Mouse (Mus musculus) stomach, embryonic 14.5 days (tissue): ENCODE measurements around the gene Cnmd. TPM values are rescaled to one million over a fixed set of nuclear protein-coding genes. Genes with fewer than 3 reads are reported as not detected.

Experiments used
- ATAC-seq: fragments of 200-750 bp; cut with Nextera tagmentation; 2 replicates; pipeline ENCODE4 v1.8.0; 2017; ENCODE audit warnings: low read depth, moderate TSS enrichment; ENCODE audit not compliant: insufficient number of reproducible peaks, insufficient read depth, low FRiP score
- H3K27ac ChIP-seq: fragments of 300-500 bp; sonication (generic); 2 replicates; pipeline ENCODE4 v1.5.1; 2014; ENCODE audit warnings: mild to moderate bottlenecking, low read length, moderate library complexity, mixed read lengths
- H3K27me3 ChIP-seq: fragments of 300-500 bp; sonication (generic); 2 replicates; pipeline ENCODE4 v1.6.1; 2014; ENCODE audit warnings: low read length, control low read depth, mixed read lengths; ENCODE audit not compliant: control insufficient read depth, insufficient read depth
- H3K36me3 ChIP-seq: fragments of 300-500 bp; sonication (generic); 2 replicates; pipeline ENCODE4 v1.6.1; 2014; ENCODE audit warnings: mild to moderate bottlenecking, control low read depth, low read length, moderate library complexity, mixed read lengths; ENCODE audit not compliant: control insufficient read depth, insufficient read depth
- H3K4me1 ChIP-seq: fragments of 300-500 bp; sonication (generic); 2 replicates; pipeline ENCODE4 v1.6.1; 2014; ENCODE audit warnings: low read length, control low read depth, mixed read lengths; ENCODE audit not compliant: control insufficient read depth, insufficient read depth
- H3K4me2 ChIP-seq: fragments of 300-500 bp; sonication (generic); replicated peaks from 2 replicates; pipeline ENCODE4 v1.6.1; 2014; ENCODE audit warnings: low read depth, low read length, control low read depth
- H3K4me3 ChIP-seq: fragments of 300-500 bp; sonication (generic); 2 replicates; pipeline ENCODE4 v1.5.1; 2014; ENCODE audit warnings: low read depth, low read length, control low read depth
- H3K9ac ChIP-seq: fragments of 300-500 bp; sonication (generic); replicated peaks from 2 replicates; pipeline ENCODE4 v1.6.1; 2014; ENCODE audit warnings: low read depth, mild to moderate bottlenecking, control low read depth, low read length, moderate library complexity, mixed read lengths
- H3K9me3 ChIP-seq: fragments of 300-500 bp; sonication (generic); 2 replicates; pipeline ENCODE4 v1.6.1; 2016; ENCODE audit warnings: low read depth, low read length, control low read depth; ENCODE audit not compliant: control insufficient read depth
- WGBS: fragments of 180-500 bp; shearing (Covaris S2); extraction: QIAGEN DNeasy Blood & Tissue Kit; methylation state at CpG from one replicate; pipeline ENCODE4 v1.1.7; 2014; 5-methylcytosine and 5-hydroxymethylcytosine counted together
- polyA plus RNA-seq: library from polyadenylated mRNA; unstranded; fragments of >200 nt; fragmentation: Nextera tagmentation; extraction: Ambion mirVana; gene quantifications from 2 replicates; pipeline ENCODE4 v1.2.1, GENCODE M21; 2014

The Cnmd gene
- polyA plus RNA-seq, 1 experiment from 2014 or later: 1.3 TPM

- Histone ChIP-seq H3K36me3 (no peaks in the 10 kb centered on the region), H3K4me3 (no peak overlapping the region), H3K4me1 (peaks cover 2% of the 10 kb centered on the region; the same call in 1 of the 2 replicates), H3K9ac (no peak overlapping the region), H3K9me3 (no peaks in the 10 kb centered on the region), H3K27me3 (no peaks in the 10 kb centered on the region), H3K4me2 (no peak overlapping the region), H3K27ac (no peak overlapping the region)
- ATAC-seq: no peak
- WGBS: 64% methylated on average over 14 of the region's 14 CpGs
These were observed 16.1 kb upstream of the Cnmd start for GRCm38 (mm10) chr14:79677891-79678687.

- no peaks in the 10 kb centered on the region for H3K9me3 ChIP-seq
- H3K4me1 ChIP-seq: peaks cover 7% of the 10 kb centered on the region; the same call in 1 of the 2 replicates
- 55% methylated on average over 15 of the region's 15 CpGs for WGBS
- no peaks in the 10 kb centered on the region for H3K36me3 ChIP-seq
- no peak overlapping the region for H3K4me3 ChIP-seq
- H3K27me3 ChIP-seq: no peaks in the 10 kb centered on the region
- no peak overlapping the region for H3K9ac ChIP-seq
- no peak overlapping the region for H3K27ac ChIP-seq
- no peak overlapping the region for H3K4me2 ChIP-seq
- ATAC-seq: no peak
These were observed 15.3 kb upstream of the Cnmd start for GRCm38 (mm10) chr14:79677108-79677753.

DNA sequence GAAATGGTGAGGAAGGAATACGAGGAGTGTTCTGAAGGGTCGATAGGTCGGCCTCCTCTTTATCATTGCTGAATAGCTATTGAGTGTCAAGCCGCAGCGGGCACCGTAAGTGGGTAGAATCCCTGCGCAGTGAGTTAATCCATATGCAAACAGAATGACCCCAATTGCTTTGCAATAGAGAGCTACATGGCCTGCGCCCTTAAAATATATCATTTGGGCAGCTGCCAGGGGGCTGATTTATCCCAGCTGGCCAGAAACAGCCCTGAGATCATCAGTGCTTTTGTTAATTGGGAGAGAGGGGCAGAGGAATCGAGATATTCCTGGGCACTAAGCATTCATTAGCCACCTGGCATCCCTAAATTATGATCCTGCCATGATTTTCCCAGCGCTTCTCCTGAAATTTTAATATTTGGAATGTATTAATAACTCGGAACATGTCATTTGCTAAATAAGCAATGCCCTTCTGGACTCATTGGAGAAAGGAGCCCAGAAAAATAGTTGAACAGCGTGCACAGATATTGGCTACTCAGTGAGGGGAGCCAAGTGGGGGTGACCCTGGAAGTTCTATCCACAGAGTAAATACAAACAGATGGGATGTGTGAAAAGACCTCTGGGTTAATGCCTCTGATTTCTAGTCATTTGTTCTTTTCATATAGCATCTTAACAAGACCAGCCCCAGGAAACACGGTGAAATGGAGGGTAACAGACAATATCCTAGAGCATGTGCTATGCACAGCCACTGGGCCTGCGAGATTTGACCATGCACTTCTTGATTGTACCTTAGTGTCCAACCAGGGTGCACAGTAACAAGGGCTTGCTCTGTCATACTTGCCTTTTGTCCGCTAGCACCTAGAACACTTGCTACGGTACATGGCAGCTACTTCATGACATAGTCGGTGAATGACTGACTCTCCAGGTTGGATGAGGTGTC, 11.4 kb upstream of the Cnmd start:
- Histone ChIP-seq H3K9me3 (no peaks in the 10 kb centered on the region), H3K4me1 (peaks cover 7% of the 10 kb centered on the region; the same call in 1 of the 2 replicates), H3K9ac (no peak overlapping the region), H3K27ac (no peak overlapping the region), H3K4me3 (no peak overlapping the region), H3K27me3 (no peaks in the 10 kb centered on the region), H3K36me3 (no peaks in the 10 kb centered on the region), H3K4me2 (no peak overlapping the region)
- WGBS: 46% methylated on average over 17 of the region's 17 CpGs
- no peak for ATAC-seq

GRCm38 (mm10) chr14:79672567-79672966, 10.6 kb upstream of the Cnmd start:
- ATAC-seq: no peak
- Histone ChIP-seq H3K27me3 (no peaks in the 10 kb centered on the region), H3K4me1 (peaks cover 7% of the 10 kb centered on the region; the same call in 1 of the 2 replicates), H3K9ac (no peak overlapping the region), H3K36me3 (no peaks in the 10 kb centered on the region), H3K9me3 (no peaks in the 10 kb centered on the region), H3K4me3 (no peak overlapping the region), H3K27ac (no peak overlapping the region), H3K4me2 (no peak overlapping the region)
- WGBS: 86% methylated on average over 5 of the region's 5 CpGs

DNA sequence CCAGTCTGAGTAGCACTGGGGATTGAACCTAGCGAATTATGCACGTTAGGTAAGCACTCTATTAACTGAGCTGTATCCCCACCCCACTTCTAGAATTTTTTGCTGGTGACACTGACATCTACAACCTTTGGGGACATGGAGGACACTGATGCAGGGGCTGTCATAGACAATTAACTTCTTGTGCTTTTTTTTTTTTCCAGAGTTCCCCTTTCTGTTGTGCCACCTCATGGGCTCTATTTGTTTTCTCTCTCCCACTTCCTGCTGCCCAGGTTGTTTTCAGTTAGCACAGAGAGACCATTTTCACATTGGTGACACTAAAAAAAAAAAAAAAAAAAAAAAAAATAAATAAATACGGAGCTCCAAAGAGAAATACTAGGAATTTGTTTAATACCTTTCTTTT, 9.0 kb upstream of the Cnmd start:
- H3K4me3 ChIP-seq: no peak overlapping the region
- H3K4me2 ChIP-seq: no peak overlapping the region
- no peaks in the 10 kb centered on the region for H3K9me3 ChIP-seq
- 85% methylated on average over 3 of the region's 3 CpGs for WGBS
- no peak overlapping the region for H3K9ac ChIP-seq
- no peaks in the 10 kb centered on the region for H3K27me3 ChIP-seq
- H3K36me3 ChIP-seq: no peaks in the 10 kb centered on the region
- ATAC-seq: no peak
- peaks cover 7% of the 10 kb centered on the region; the same call in 1 of the 2 replicates for H3K4me1 ChIP-seq
- H3K27ac ChIP-seq: no peak overlapping the region

GRCm38 (mm10) chr14:79661005-79661917, 709 bp downstream of the Cnmd start:
- WGBS: 19% methylated on average over 33 of the region's 33 CpGs
- peak; percentile 67; the same call in 1 of the 2 replicates for ATAC-seq
- Histone ChIP-seq H3K36me3 (no peaks in the 10 kb centered on the region), H3K4me2 (peak overlapping the region; percentile 48), H3K4me3 (0 out of 2 replicates have a peak overlapping the region, but pooled peaks have one; percentile 10), H3K27me3 (no peaks in the 10 kb centered on the region), H3K9me3 (no peaks in the 10 kb centered on the region), H3K9ac (no peak overlapping the region), H3K4me1 (no peaks in the 10 kb centered on the region), H3K27ac (no peak overlapping the region)

DNA sequence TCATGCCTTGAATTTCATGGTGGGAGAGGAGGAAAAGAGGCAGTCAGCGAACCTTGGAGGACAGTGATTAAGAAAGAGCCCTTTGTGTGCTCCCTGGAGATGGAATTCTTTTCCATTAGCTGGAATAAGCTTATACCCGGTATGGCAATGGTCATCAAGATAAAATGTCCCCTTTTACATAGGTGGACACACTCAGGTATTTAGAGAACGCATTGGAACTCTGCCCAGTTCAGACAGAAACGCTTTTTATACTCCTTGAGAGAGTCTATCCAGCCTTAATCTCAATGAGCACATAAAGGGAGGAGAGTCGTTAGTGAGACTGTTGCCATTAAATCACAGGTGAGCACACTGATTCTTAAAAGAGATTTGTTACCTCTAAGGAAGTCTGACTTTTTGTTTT, 1.5 kb downstream of the Cnmd start:
- WGBS: 52% methylated on average over 5 of the region's 5 CpGs
- no peak for ATAC-seq
- H3K9me3 ChIP-seq: no peaks in the 10 kb centered on the region
- no peaks in the 10 kb centered on the region for H3K27me3 ChIP-seq
- no peak overlapping the region for H3K27ac ChIP-seq
- H3K4me3 ChIP-seq: no peak overlapping the region
- H3K9ac ChIP-seq: no peak overlapping the region
- H3K36me3 ChIP-seq: no peaks in the 10 kb centered on the region
- H3K4me2 ChIP-seq: no peak overlapping the region
- H3K4me1 ChIP-seq: no peaks in the 10 kb centered on the region
